Mouse (Mus musculus) ZHBTc4 (cell line): ENCODE data around the gene Krt32.

ENCODE experiments used
- DNase-seq: peaks from one replicate; pipeline ENCODE4 v3.0.0-alpha.2; 2011; ENCODE audit warnings: low read depth, low spot score

Krt32 gene

GRCm38 (mm10) chr11:100087861-100088260 is at the start of gene Krt32:
Gene Krt32 (minus strand): TSS chr11:100088226.
- no peak for DNase-seq

DNA sequence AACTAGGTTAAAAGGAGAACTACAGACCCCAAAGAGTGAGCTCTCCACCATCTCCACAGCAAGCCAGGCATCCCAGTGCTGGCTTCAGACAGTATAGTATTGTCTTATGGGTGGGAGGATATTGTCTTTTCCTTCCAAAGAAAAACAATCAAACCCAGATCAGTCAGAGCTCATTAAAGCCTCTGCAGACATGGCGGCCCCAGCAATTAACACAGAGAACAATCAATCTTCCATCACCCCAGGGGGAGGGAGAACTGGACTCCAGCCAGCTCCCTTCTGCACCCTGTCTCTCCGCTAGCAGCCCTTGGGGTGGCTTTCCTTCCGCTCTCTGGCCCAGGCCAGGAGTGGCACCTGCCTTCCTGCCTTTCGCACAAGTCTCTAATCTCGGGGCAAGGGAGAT is 49.7 kb upstream of the Krt32 start:
- DNase-seq = no peak

DNA sequence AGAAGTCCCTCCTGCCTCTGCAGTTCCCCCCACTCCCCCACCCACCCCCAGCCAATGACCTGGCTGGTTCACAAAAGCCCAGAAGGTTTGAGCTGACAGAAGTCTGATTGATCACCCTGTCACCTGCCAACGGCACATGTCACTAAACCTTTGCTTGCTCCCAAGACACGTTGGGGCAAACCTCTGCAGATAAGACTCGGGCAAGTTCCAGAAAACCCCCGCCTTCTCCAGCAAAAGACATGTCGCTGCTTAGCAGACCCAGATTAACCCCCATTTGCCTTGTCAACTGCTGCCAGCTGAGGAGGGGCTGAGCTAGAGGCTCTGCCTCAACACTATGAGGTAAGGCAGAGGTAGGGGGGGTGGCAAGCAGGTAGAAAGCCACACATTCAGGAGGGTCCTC is 48.5 kb upstream of the Krt32 start:
- DNase-seq = peak; percentile 10

DNA sequence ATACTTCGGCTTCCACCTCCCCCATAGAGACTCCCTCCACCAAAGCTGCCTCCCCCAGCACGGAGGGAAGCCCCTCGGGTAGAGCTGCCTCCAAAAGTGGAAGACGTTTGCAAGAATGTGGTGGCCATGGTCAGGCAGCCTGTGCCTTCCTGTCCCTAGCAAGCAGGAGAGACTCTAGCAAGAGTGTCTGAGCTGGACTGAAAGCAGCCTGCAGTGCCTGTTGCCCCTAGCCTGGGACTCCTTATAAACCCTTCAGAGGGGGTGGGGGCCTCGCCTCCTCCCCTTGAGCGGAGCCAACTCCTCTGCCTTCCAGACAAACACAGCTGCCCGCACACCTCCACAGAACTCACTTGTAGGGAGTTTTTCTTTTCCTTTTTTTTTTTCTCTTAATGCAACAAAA is 47.7 kb upstream of the Krt32 start, which contains the start of gene Krt15:
Gene Krt15 (minus strand): TSS at position 198 of the 400 bp plus-strand sequence.
- DNase-seq = no peak

DNA sequence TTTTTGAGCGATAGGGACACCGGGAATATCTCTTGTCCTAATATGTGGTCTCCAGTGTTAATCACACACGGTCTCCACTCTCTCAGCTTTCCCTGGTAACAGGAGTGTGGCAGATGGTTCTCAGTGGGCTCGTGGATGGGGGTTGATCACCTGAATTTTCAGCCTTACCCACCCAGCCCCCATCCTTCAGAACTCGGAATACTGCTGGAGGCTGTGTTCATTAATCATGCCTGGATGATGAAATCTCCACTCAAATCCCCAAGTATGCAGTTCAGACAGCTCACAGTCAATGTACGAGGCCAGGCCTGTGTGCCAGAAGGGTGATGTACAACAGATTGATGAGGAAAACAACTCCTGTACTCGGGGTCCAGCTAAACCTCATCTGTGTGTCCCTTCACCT is 36.9 kb upstream of the Krt32 start:
- no peak for DNase-seq

GRCm38 (mm10) chr11:100121466-100121865 is 33.4 kb upstream of the Krt32 start, which contains the start of gene Krt13:
Gene Krt13 (minus strand): TSS chr11:100121566.
- DNase-seq = peak; percentile 23

GRCm38 (mm10) chr11:100120331-100120730 is 32.3 kb upstream of the Krt32 start:
- no peak for DNase-seq

GRCm38 (mm10) chr11:100113742-100114029 is 25.7 kb upstream of the Krt32 start:
- no peak for DNase-seq

DNA sequence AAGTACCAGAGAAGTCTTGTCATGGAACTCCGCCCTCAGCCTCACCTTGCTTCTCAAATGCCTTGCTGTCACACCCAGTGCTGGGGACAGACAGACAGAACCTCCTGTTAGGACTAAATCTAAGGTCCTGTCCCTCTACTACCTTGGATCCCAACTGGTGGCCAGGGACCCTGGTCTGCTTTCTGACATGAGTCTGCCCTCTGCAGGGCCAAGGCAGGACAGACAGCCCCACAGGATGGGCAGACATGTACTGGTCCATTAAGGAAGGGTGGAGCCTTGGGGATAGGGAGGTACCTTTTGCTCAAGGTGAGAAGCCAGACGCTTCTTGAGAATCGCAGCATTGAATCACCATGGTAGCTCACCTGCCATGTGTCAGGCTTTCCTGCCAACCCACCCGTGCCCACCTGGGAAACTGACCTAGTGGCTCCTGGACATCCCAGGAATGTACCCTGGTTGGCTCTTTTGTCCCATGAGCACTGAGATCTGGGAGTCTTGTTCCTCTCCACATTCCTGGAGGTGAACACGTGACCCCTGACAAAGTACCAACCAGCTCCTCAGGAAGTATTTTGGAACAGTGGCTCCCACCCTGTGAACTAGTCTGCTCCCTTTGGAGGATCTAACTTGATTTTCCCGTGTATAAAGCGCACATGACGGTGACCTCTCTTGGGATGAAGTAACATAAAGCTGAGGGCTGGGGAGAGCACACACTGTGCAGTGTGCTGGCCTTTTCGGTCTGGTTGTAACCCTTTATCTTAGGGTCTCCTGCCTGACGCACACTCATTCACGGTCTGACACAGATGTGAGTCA is 25.1 kb upstream of the Krt32 start:
- DNase-seq = no peak

GRCm38 (mm10) chr11:100105576-100106122 is 17.6 kb upstream of the Krt32 start, which contains the start of gene Krt36:
Gene Krt36 (minus strand): TSS chr11:100105626.
- no peak for DNase-seq

DNA sequence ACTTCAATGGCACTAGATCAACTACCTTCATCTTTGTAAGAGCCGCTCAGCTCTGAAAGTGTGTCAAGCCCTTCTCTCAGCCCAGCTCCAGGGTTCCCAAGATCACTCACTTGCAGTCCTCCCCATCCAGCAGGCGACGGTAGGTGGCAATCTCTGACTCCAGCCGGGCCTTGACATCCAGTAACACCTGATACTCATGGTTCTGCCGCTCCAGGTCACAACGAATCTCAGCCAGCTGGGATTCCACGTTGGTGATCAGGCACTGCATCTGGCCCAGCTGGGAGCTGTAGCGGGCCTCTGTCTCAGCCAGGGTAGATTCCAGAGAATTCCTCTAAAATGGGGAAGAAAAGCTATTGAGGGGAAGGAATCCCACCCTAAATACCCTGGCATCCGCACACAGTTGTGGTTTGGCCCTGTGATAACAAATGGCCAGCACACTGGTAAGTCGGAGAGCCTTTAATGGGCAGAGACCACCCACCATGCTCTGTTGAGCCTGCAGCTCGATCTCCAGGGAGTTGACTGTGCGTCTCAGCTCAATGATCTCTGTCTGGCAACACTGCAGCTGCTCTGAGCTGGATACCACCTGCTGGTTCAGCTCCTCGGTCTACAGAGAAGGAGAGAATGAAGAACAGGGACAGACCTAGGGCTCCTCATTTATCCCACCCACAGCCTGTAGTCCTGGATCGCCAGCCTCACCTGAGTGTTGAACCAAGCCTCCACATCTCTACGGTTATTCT is 14.8 kb upstream of the Krt32 start:
- DNase-seq = no peak

GRCm38 (mm10) chr11:100100391-100100790 is 12.4 kb upstream of the Krt32 start:
- no peak for DNase-seq

- DNase-seq = no peak
These were observed 9.8 kb upstream of the Krt32 start for GRCm38 (mm10) chr11:100097819-100098218.

DNA sequence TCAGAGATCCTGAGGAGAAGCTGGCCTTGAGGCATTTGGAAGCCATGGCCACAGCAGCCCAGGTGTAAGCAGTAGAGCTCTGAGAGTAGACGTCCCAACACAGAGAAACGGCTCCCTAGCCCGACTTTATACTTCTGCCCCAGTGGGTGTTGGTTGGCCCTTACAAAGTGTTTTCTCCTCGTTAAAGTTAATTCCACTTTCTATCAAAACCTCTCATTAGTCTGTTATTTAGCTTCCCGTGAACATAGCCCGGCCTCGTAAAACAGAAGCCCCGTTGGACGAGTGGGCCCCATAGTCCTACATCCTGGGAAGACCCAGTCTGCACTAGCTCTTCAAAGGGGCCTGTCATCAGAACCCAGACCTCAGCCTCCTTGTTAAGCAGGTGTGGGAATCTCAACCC is 8.1 kb upstream of the Krt32 start, which contains the start of gene Krt35:
Gene Krt35 (minus strand): TSS at position 101 of the 400 bp plus-strand sequence.
- no peak for DNase-seq

GRCm38 (mm10) chr11:100088378-100089025 is 476 bp upstream of the Krt32 start:
- no peak for DNase-seq

- DNase-seq = no peak
These were observed 14.2 kb downstream of the Krt32 start for GRCm38 (mm10) chr11:100073873-100074272.

DNA sequence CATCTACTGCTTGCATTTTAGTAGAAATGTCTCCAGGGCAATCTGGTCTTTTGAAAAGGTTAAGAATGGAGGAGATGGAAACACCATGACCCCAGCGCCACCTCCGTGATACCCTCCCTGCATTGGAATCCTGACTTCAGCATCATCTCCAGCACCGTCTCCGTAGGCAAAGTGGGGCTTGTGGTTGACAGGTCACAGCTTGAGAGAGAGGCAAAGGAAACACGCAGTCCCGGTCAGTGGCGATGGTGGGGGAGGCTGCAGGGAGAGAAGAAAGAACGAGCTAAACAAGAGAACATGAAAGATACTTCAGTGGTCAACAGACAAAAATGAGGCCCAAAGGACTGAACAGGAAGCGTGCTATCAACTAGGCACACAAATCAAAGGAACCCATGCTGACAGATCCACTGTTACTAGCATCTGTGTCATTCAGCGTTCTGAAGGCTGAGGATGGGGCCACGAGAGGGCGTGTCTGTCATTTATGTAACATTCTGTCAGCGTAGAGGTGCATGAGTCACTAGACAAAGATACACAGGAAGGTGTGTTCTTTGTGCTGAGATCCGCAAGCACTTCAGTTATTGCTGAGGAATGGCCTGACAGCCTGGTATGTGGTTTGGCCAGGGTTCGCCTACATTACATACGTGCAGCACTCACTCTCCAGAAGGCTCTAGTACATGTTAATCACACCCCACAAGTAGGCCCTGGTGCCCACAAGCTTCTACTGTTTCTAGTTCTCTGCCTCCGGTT is 20.6 kb downstream of the Krt32 start:
- peak; percentile 8 for DNase-seq

DNA sequence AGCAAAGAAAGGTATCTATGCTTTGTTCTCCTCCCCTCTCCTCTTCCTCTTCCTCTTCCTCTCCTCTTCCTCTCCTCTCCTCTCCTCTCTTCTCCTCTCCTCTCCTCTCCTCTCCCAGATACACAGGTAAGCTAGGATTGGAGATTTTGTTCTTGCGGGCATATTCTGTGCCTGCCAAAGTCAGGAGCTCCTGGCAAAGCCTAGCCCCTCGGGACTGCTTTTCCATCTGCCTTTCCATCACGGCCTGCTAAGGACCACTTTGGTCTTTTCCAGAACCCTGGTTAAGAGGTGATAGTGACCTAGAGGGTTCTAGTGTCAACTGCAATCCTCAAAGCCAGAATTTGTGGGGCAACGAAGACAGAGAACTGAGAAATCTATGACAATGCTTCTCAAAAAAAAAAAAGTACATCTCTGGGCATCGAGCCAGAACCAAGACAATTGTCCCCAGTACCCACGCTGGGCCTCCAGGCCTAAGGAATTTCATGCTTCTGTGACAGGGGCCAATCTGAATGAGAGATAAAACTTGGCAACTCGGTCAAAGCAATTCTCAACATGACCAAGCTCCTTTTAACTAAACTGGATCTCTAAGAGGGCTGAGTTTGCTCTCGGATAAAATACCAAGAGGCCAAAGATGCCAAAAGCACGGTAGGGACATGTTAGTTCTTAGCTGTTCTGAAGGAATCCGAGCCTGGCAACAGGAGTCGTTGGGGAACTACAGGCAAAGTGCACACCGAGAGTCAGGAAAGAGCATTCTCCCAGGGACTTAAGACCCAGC is 21.6 kb downstream of the Krt32 start:
- DNase-seq = no peak

DNA sequence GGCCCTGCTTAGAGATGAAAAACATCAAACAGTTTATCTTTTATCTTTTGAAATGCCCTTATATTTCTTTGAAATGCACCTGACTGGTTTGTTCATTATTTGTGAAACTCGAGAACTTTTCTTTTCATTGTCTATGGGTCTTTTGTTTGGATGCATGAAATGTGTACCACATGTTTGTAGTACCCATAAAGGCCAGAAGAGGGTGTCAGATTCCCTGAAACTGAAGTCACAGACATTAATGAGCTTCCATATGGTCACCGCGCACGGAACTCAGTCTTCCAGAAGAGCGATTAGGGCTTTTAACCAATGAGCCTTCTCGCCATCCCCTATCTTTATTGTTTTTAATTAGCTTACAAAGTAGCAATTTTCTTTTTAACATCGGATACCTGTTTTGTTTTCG is 29.2 kb downstream of the Krt32 start:
- DNase-seq = peak; percentile 80
